Mouse (Mus musculus): ENCODE results near the gene Insrr. TPM values are rescaled to one million over a fixed set of nuclear protein-coding genes. Genes with fewer than 3 reads are reported as not detected.
A peak's percentile ranks its signal among the peaks of the same experiment; 100 is the strongest.

The Insrr gene
- polyA plus RNA-seq, 1 experiment: 0.25 TPM

DNA sequence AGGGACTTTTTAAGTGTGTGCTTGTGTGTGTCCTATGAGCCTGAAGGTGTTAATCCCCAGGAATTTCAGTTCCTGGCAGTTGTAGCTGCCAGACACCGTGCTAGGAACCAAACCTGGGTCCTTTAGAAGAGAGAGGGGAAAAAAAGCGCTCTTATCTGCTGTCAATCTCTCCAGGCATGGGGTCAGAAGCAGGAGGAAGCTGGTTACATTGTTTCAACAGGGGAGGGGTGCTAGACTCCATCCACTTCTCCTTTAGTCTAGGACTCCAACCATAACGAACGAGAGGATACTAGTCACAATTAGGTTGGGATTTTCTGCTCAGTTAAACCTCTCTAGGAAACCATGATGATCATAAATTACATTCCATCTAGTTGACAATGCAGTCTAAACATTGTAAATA is 31.7 kb downstream of the Insrr start:
- no peaks in the 10 kb centered on the region for H3K36me3 ChIP-seq (ENCODE audit: control insufficient read depth, insufficient read depth, low read length)
- no peak overlapping the region for H3K27ac ChIP-seq (ENCODE audit: insufficient read depth, low read length)
- no peaks in the 10 kb centered on the region for H3K27me3 ChIP-seq (ENCODE audit: control insufficient read depth, insufficient read depth, low read length)
- TF ChIP-seq POLR2A (IDR thresholded peaks at IDR 0.05; ENCODE audit: low read depth, low read length) (no peak), CTCF (IDR thresholded peaks at IDR 0.05; ENCODE audit: extremely low read depth, insufficient read depth, insufficient read length, insufficient replicate concordance) (no peak)
- DNase-seq (ENCODE audit: low read depth in 1 of 2, low spot score in 2 of 2): no peak
- H3K4me3 ChIP-seq (ENCODE audit: extremely low read depth, insufficient read depth, insufficient read length): no peak overlapping the region
- WGBS: 13% methylated on average over 4 of the region's 4 CpGs
- H3K4me1 ChIP-seq (ENCODE audit: control insufficient read depth, insufficient read depth, insufficient read length): no peaks in the 10 kb centered on the region

DNA sequence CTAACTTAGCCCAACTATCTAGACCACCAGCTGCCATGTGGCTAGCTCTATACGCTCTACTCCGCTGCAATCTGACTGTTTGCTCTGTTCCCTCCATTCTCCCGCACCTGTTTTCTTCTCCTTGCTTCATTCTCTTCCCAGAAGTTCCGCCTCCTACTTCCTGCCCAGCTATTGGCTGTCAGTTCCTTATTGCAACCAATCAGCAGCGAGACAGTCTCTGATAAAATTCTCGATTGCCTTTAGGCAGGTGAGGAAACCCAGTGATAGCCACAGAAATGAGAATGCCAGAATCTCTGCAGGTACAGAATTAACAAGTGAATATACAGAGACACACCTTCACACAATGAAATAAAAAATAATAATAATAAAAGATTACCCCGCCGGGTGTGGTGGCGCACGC is 32.3 kb downstream of the Insrr start:
- TF ChIP-seq POLR2A (IDR thresholded peaks at IDR 0.05; ENCODE audit: low read depth, low read length) (no peak), CTCF (IDR thresholded peaks at IDR 0.05; ENCODE audit: extremely low read depth, insufficient read depth, insufficient read length, insufficient replicate concordance) (no peak)
- Histone ChIP-seq H3K27ac (ENCODE audit: insufficient read depth, low read length) (no peak overlapping the region), H3K27me3 (ENCODE audit: control insufficient read depth, insufficient read depth, low read length) (no peaks in the 10 kb centered on the region), H3K4me3 (ENCODE audit: extremely low read depth, insufficient read depth, insufficient read length) (no peak overlapping the region), H3K36me3 (ENCODE audit: control insufficient read depth, insufficient read depth, low read length) (no peaks in the 10 kb centered on the region), H3K4me1 (ENCODE audit: control insufficient read depth, insufficient read depth, insufficient read length) (no peaks in the 10 kb centered on the region)
- DNase-seq (ENCODE audit: low read depth in 1 of 2, low spot score in 2 of 2): no peak
- WGBS: 56% methylated on average over 10 of the region's 10 CpGs

DNA sequence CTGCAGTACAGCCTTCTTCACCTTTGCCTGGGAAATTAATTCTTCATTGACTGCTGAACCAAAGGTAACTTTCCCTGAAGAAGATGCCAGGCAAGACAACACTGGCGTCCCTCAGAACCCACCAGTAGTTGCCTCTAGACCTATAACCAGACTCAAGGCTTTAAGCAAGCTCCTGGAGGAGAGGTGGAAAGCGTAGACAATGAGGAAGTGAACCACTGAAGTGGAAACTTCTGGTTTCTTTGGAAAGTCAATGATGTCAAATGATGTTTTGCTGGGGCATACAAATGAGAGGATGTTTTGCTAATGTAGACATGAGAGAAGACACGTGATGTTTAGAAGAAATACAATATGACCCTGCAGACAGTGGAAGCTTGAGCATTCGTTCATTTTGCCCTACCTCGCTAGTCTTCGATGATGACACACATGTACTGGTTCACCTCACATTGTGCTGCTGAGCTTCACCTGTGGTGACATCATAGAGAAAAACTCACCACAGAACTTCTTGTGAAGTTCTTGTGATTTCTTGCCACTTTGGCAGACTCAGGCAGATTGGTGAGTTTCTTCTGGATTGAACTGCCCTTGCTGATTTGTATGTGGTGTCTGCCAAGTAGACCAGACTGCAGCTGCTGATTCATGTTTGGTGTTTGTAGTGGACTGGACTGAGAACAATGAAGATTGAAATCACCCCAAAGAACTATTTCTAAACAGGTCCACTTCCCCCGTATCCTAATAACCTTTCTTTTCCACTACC is 35.5 kb downstream of the Insrr start:
- Histone ChIP-seq H3K36me3 (ENCODE audit: control insufficient read depth, insufficient read depth, low read length) (no peaks in the 10 kb centered on the region), H3K27me3 (ENCODE audit: control insufficient read depth, insufficient read depth, low read length) (no peaks in the 10 kb centered on the region), H3K27ac (ENCODE audit: insufficient read depth, low read length) (no peak overlapping the region), H3K4me3 (ENCODE audit: extremely low read depth, insufficient read depth, insufficient read length) (no peak overlapping the region), H3K4me1 (ENCODE audit: control insufficient read depth, insufficient read depth, insufficient read length) (no peaks in the 10 kb centered on the region)
- 70% methylated on average over 7 of the region's 7 CpGs for WGBS
- TF ChIP-seq POLR2A (IDR thresholded peaks at IDR 0.05; ENCODE audit: low read depth, low read length) (no peak), CTCF (IDR thresholded peaks at IDR 0.05; ENCODE audit: extremely low read depth, insufficient read depth, insufficient read length, insufficient replicate concordance) (no peak)
- DNase-seq (ENCODE audit: low read depth in 1 of 2, low spot score in 2 of 2): no peak

DNA sequence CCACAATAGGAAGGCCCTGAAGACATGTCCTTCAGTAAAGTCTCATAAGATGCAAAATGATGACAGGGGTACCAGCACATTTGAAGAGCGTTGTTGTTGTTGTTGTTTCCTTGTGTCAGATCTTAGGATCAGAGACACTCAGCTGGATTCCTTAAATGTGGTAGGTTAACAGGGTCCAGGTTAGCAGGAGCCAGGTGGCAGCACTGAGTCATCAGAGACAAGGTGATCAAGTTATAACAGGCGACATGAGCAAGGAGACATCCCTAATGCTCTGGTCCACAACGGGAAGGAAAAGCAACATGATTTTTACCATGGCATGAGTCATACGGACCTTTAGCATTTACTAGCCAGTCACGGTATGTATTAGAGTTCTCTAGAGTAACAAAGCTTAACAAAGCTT is 36.7 kb downstream of the Insrr start:
- no peak overlapping the region for H3K27ac ChIP-seq (ENCODE audit: insufficient read depth, low read length)

DNA sequence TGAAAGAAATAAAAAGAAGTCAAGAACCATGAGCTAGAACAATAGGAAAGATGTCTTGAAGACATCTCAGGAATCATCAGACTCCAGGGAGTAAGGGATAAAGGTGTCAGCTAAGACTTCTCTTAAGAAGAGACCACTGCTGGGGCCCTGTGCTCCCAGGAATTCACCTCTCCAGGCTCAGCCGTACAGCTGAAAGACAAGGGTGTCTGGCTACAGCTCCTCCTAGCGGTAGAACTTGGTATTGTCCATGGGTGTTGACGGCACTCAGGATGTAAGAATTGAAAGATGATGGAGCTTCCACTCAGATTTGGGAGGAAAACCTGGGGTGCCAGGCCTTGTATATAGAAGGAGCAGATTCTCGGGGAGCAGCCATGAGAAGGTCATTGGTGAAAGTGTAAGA is 41.9 kb downstream of the Insrr start:
- no peak overlapping the region for H3K4me3 ChIP-seq (ENCODE audit: extremely low read depth, insufficient read depth, insufficient read length)
- H3K4me1 ChIP-seq (ENCODE audit: control insufficient read depth, insufficient read depth, insufficient read length): no peaks in the 10 kb centered on the region
- peak in 1 of 2 experiments; percentile 65 for DNase-seq (ENCODE audit: low read depth in 1 of 2, low spot score in 2 of 2)
- no peaks in the 10 kb centered on the region for H3K27me3 ChIP-seq (ENCODE audit: control insufficient read depth, insufficient read depth, low read length)
- TF ChIP-seq POLR2A (IDR thresholded peaks at IDR 0.05; ENCODE audit: low read depth, low read length) (no peak), CTCF (IDR thresholded peaks at IDR 0.05; ENCODE audit: extremely low read depth, insufficient read depth, insufficient read length, insufficient replicate concordance) (peak; percentile 73; the same call in 1 of the 2 replicates)
- no peaks in the 10 kb centered on the region for H3K36me3 ChIP-seq (ENCODE audit: control insufficient read depth, insufficient read depth, low read length)
- WGBS: 3% methylated on average over 4 of the region's 4 CpGs
- H3K27ac ChIP-seq (ENCODE audit: insufficient read depth, low read length): no peak overlapping the region

More for the DNA sequence above, 36.7 kb downstream of the Insrr start:
- Histone ChIP-seq H3K4me3 (ENCODE audit: extremely low read depth, insufficient read depth, insufficient read length) (no peak overlapping the region), H3K27me3 (ENCODE audit: control insufficient read depth, insufficient read depth, low read length) (no peaks in the 10 kb centered on the region), H3K4me1 (ENCODE audit: control insufficient read depth, insufficient read depth, insufficient read length) (no peaks in the 10 kb centered on the region), H3K36me3 (ENCODE audit: control insufficient read depth, insufficient read depth, low read length) (no peaks in the 10 kb centered on the region)
- peak in 1 of 2 experiments; percentile 25 for DNase-seq (ENCODE audit: low read depth in 1 of 2, low spot score in 2 of 2)
- WGBS: 72% methylated on average over 5 of the region's 5 CpGs
- no peak for TF ChIP-seq POLR2A (IDR thresholded peaks at IDR 0.05; ENCODE audit: low read depth, low read length)
- TF ChIP-seq CTCF (IDR thresholded peaks at IDR 0.05; ENCODE audit: extremely low read depth, insufficient read depth, insufficient read length, insufficient replicate concordance): peak; percentile 15; the same call in 1 of the 2 replicates

DNA sequence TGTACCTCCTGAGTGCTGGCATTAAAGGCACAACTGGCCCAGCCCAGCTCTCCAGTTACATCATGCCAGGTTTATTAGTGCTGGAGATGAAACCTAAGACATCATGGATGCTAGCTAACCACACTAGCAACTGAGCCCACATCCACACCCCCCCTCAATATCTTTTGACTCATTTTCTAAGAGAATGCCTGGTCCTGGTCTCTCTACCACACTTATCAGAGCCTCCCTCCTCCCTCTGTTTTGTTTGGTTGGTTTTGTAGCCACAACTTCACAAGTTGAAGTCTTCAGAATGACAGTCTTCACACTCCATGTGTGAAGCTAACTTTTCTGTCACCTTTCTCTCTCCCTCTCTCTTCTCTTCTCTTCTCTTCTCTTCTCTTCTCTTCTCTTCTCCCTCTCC is 44.1 kb downstream of the Insrr start:
- Histone ChIP-seq H3K27me3 (ENCODE audit: control insufficient read depth, insufficient read depth, low read length) (no peaks in the 10 kb centered on the region), H3K36me3 (ENCODE audit: control insufficient read depth, insufficient read depth, low read length) (no peaks in the 10 kb centered on the region), H3K4me1 (ENCODE audit: control insufficient read depth, insufficient read depth, insufficient read length) (no peaks in the 10 kb centered on the region; the same call in 1 of the 2 replicates), H3K4me3 (ENCODE audit: extremely low read depth, insufficient read depth, insufficient read length) (no peak overlapping the region), H3K27ac (ENCODE audit: insufficient read depth, low read length) (no peak overlapping the region)
- no peak for DNase-seq (ENCODE audit: low read depth in 1 of 2, low spot score in 2 of 2)
- no peak for TF ChIP-seq CTCF (IDR thresholded peaks at IDR 0.05; ENCODE audit: extremely low read depth, insufficient read depth, insufficient read length, insufficient replicate concordance)
- no peak for TF ChIP-seq POLR2A (IDR thresholded peaks at IDR 0.05; ENCODE audit: low read depth, low read length)

DNA sequence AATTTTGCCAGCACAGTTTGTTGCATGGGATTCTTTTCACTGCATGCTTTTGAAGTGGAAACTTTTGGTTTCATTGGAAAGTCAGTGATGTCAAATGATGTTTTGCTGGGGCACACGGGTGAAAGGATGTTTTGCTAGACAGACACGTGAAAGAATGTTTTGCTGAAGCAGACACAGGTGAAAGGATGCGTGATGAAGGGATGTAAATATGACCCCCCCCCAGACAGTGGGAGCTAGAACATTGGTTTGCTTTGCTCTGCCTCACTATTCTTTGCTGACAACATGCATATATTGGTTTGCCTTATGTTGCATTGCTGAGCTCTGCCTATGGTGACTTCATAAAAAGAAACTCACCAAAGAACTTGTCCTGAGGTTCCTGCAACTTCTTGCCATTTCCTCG is 48.2 kb downstream of the Insrr start:
- DNase-seq (ENCODE audit: low read depth in 1 of 2, low spot score in 2 of 2): no peak
- peaks cover 2% of the 10 kb centered on the region; the same call in 1 of the 2 replicates for H3K36me3 ChIP-seq (ENCODE audit: control insufficient read depth, insufficient read depth, low read length)
- H3K27me3 ChIP-seq (ENCODE audit: control insufficient read depth, insufficient read depth, low read length): no peaks in the 10 kb centered on the region
- H3K27ac ChIP-seq (ENCODE audit: insufficient read depth, low read length): no peak overlapping the region
- TF ChIP-seq POLR2A (IDR thresholded peaks at IDR 0.05; ENCODE audit: low read depth, low read length): no peak
- no peak for TF ChIP-seq CTCF (IDR thresholded peaks at IDR 0.05; ENCODE audit: extremely low read depth, insufficient read depth, insufficient read length, insufficient replicate concordance)
- no peak overlapping the region for H3K4me3 ChIP-seq (ENCODE audit: extremely low read depth, insufficient read depth, insufficient read length)
- H3K4me1 ChIP-seq (ENCODE audit: control insufficient read depth, insufficient read depth, insufficient read length): peaks cover 13% of the 10 kb centered on the region; the same call in 1 of the 2 replicates
- 62% methylated on average over 4 of the region's 4 CpGs for WGBS
